Mouse (Mus musculus): Measurements from ENCODE around the gene Nrg3. TPM values are rescaled to one million over a fixed set of nuclear protein-coding genes. Genes with fewer than 3 reads are reported as not detected.

Nrg3 gene
- polyA plus RNA-seq, 1 experiment: not detected

- Histone ChIP-seq H3K4me1 (ENCODE audit: control insufficient read depth, insufficient read depth, low read length) (no peaks in the 10 kb centered on the region), H3K4me3 (ENCODE audit: insufficient read depth, low read length) (no peak overlapping the region), H3K27ac (ENCODE audit: insufficient read depth, low read depth, low read length) (no peak overlapping the region)
- TF ChIP-seq POLR2A (IDR thresholded peaks at IDR 0.05; ENCODE audit: borderline replicate concordance, low read depth, low read length): no peak
- no peak for TF ChIP-seq CTCF (IDR thresholded peaks at IDR 0.05; ENCODE audit: low read depth, low read length)
These were observed 363.3 kb downstream of the Nrg3 start for GRCm38 (mm10) chr14:39109566-39109965.

GRCm38 (mm10) chr14:39106776-39107175 is 366.1 kb downstream of the Nrg3 start:
- H3K4me3 ChIP-seq (ENCODE audit: insufficient read depth, low read length): no peak overlapping the region
- H3K27ac ChIP-seq (ENCODE audit: insufficient read depth, low read depth, low read length): no peak overlapping the region
- no peaks in the 10 kb centered on the region for H3K4me1 ChIP-seq (ENCODE audit: control insufficient read depth, insufficient read depth, low read length)

DNA sequence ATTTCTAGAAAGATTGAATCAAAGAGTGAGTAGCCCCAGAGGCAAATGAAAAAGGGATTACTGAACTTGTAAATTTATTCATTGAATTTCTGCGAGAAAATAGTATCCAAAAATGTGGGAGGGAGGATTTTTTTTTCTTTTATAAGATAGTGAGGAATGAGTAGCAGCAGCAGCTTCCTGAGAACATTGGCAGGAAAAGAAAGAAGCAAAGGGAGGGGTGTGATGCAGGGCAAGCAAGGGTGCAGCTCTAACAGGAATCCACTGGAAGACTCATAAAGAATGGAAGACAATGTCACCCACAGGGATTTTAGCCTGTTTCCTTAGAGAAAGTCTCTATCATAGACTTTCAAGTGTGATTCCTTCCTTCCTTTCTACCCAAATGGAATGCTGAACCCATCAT is 377.7 kb downstream of the Nrg3 start:
- Histone ChIP-seq H3K27ac (ENCODE audit: insufficient read depth, low read depth, low read length) (no peak overlapping the region), H3K4me3 (ENCODE audit: insufficient read depth, low read length) (no peak overlapping the region), H3K4me1 (ENCODE audit: control insufficient read depth, insufficient read depth, low read length) (no peaks in the 10 kb centered on the region)
- no peak for TF ChIP-seq CTCF (IDR thresholded peaks at IDR 0.05; ENCODE audit: low read depth, low read length)
- TF ChIP-seq POLR2A (IDR thresholded peaks at IDR 0.05; ENCODE audit: borderline replicate concordance, low read depth, low read length): no peak

More at GRCm38 (mm10) chr14:39106776-39107175, 366.1 kb downstream of the Nrg3 start:
- TF ChIP-seq CTCF (IDR thresholded peaks at IDR 0.05; ENCODE audit: low read depth, low read length) (no peak), POLR2A (IDR thresholded peaks at IDR 0.05; ENCODE audit: borderline replicate concordance, low read depth, low read length) (no peak)

DNA sequence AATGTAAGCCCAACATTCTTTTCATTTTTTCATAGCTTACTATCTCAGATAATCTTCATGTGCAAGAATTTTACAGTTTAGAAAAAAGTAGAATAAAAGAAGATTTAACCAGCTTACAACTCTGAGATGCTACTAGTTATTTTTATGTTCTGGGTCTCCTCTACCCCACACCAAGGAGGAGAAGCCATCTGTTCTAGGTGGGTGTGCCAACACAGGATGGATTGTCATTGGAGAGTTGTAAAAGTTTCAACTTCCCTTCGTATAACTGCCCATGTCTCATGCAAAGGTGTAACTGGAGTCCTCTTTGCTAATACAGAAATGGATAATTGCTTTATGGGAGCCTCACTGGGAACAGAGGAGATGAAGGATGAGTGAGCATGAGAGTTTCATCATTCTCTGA is 393.4 kb downstream of the Nrg3 start:
- Histone ChIP-seq H3K27ac (ENCODE audit: insufficient read depth, low read depth, low read length) (no peak overlapping the region), H3K4me3 (ENCODE audit: insufficient read depth, low read length) (no peak overlapping the region), H3K4me1 (ENCODE audit: control insufficient read depth, insufficient read depth, low read length) (no peaks in the 10 kb centered on the region)
- TF ChIP-seq CTCF (IDR thresholded peaks at IDR 0.05; ENCODE audit: low read depth, low read length) (no peak), POLR2A (IDR thresholded peaks at IDR 0.05; ENCODE audit: borderline replicate concordance, low read depth, low read length) (no peak)

GRCm38 (mm10) chr14:39051542-39051941 is 421.3 kb downstream of the Nrg3 start:
- no peak for TF ChIP-seq CTCF (IDR thresholded peaks at IDR 0.05; ENCODE audit: low read depth, low read length)
- no peak for TF ChIP-seq POLR2A (IDR thresholded peaks at IDR 0.05; ENCODE audit: borderline replicate concordance, low read depth, low read length)
- H3K4me1 ChIP-seq (ENCODE audit: control insufficient read depth, insufficient read depth, low read length): no peaks in the 10 kb centered on the region
- H3K4me3 ChIP-seq (ENCODE audit: insufficient read depth, low read length): no peak overlapping the region
- no peak overlapping the region for H3K27ac ChIP-seq (ENCODE audit: insufficient read depth, low read depth, low read length)

- H3K27ac ChIP-seq (ENCODE audit: insufficient read depth, low read depth, low read length): no peak overlapping the region
- no peak for TF ChIP-seq POLR2A (IDR thresholded peaks at IDR 0.05; ENCODE audit: borderline replicate concordance, low read depth, low read length)
- H3K4me1 ChIP-seq (ENCODE audit: control insufficient read depth, insufficient read depth, low read length): no peaks in the 10 kb centered on the region
- no peak overlapping the region for H3K4me3 ChIP-seq (ENCODE audit: insufficient read depth, low read length)
These were observed 423.9 kb downstream of the Nrg3 start for GRCm38 (mm10) chr14:39049021-39049420.

DNA sequence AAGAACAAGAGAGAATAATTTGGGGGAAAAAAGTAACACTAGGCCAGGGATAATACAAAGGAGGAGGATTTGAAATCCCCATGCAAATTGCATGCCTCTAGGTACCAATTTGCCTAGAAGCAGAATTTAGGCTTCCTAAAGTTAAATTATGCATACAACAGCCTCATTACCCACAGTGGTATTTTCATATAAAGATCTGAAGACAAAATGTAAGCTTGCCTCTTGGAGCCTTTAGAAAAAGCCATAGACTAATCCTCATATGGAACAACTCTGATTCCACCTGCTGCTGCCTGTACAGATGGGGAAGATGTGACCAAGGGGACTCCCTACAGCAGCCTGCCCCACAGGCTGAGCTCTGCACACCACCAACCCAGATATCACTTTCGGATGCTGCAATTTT is 428.6 kb downstream of the Nrg3 start:
- Histone ChIP-seq H3K4me1 (ENCODE audit: control insufficient read depth, insufficient read depth, low read length) (no peaks in the 10 kb centered on the region), H3K27ac (ENCODE audit: insufficient read depth, low read depth, low read length) (no peak overlapping the region), H3K4me3 (ENCODE audit: insufficient read depth, low read length) (no peak overlapping the region)
- no peak for TF ChIP-seq CTCF (IDR thresholded peaks at IDR 0.05; ENCODE audit: low read depth, low read length)
- no peak for TF ChIP-seq POLR2A (IDR thresholded peaks at IDR 0.05; ENCODE audit: borderline replicate concordance, low read depth, low read length)

DNA sequence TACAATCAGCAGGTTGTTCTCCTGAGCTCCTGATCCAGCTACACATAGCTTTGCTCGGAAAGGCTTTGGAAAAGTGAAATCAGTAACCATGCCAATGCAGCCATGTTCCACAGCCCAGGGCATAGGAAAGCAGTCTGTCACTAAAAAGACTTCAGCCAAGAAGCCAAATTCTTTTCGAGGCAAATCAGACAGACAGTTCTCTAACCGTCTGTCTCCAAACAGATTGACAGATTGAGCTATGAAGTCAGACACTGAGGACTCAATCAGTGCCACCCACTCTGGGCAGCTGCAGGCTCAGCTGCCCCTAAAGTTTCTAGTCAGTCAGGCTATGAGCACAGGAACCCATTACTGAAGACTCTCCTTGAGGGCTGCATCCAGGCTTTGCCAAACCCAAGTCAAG is 429.1 kb downstream of the Nrg3 start:
- no peaks in the 10 kb centered on the region for H3K4me1 ChIP-seq (ENCODE audit: control insufficient read depth, insufficient read depth, low read length)
- H3K4me3 ChIP-seq (ENCODE audit: insufficient read depth, low read length): no peak overlapping the region
- TF ChIP-seq POLR2A (IDR thresholded peaks at IDR 0.05; ENCODE audit: borderline replicate concordance, low read depth, low read length): no peak
- no peak for TF ChIP-seq CTCF (IDR thresholded peaks at IDR 0.05; ENCODE audit: low read depth, low read length)
- H3K27ac ChIP-seq (ENCODE audit: insufficient read depth, low read depth, low read length): no peak overlapping the region

DNA sequence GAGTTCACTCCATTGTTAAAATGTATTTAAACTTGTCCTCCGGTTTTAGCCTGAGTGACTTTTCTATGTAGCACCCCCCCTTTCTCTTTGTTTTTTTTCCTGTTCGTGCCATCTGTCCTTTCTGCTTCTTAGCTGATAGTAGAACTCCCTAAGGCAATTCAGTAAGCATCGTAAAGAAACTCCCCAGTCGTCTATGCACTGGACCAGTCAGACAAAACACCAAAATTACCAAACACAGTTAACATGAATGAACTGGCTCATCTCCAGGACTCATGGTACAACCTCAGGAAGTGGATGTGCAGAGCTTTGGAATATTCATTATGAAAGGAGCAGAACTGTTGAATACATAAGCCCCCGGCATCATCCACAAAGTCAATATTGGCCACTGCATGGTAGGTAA is 429.5 kb downstream of the Nrg3 start:
- Histone ChIP-seq H3K27ac (ENCODE audit: insufficient read depth, low read depth, low read length) (no peak overlapping the region), H3K4me1 (ENCODE audit: control insufficient read depth, insufficient read depth, low read length) (no peaks in the 10 kb centered on the region), H3K4me3 (ENCODE audit: insufficient read depth, low read length) (no peak overlapping the region)
- TF ChIP-seq CTCF (IDR thresholded peaks at IDR 0.05; ENCODE audit: low read depth, low read length) (no peak), POLR2A (IDR thresholded peaks at IDR 0.05; ENCODE audit: borderline replicate concordance, low read depth, low read length) (no peak)

GRCm38 (mm10) chr14:39039046-39039445 is 433.8 kb downstream of the Nrg3 start:
- Histone ChIP-seq H3K4me1 (ENCODE audit: control insufficient read depth, insufficient read depth, low read length) (no peaks in the 10 kb centered on the region), H3K27ac (ENCODE audit: insufficient read depth, low read depth, low read length) (no peak overlapping the region), H3K4me3 (ENCODE audit: insufficient read depth, low read length) (no peak overlapping the region)
- TF ChIP-seq CTCF (IDR thresholded peaks at IDR 0.05; ENCODE audit: low read depth, low read length): no peak
- TF ChIP-seq POLR2A (IDR thresholded peaks at IDR 0.05; ENCODE audit: borderline replicate concordance, low read depth, low read length): no peak

- H3K27ac ChIP-seq (ENCODE audit: insufficient read depth, low read depth, low read length): no peak overlapping the region
- TF ChIP-seq POLR2A (IDR thresholded peaks at IDR 0.05; ENCODE audit: borderline replicate concordance, low read depth, low read length): no peak
- no peak for TF ChIP-seq CTCF (IDR thresholded peaks at IDR 0.05; ENCODE audit: low read depth, low read length)
- no peaks in the 10 kb centered on the region for H3K4me1 ChIP-seq (ENCODE audit: control insufficient read depth, insufficient read depth, low read length)
- no peak overlapping the region for H3K4me3 ChIP-seq (ENCODE audit: insufficient read depth, low read length)
These were observed 438.4 kb downstream of the Nrg3 start for GRCm38 (mm10) chr14:39034482-39034881.

Data from bone marrow macrophage, adult 2 months (primary cell).